Mouse (Mus musculus) limb, embryonic 13.5 days (tissue): ENCODE measurements around the gene Capn1. TPM values are rescaled to one million over a fixed set of nuclear protein-coding genes. Genes with fewer than 3 reads are reported as not detected.

ENCODE experiments used
- ATAC-seq: fragments of 200-750 bp; cut with Nextera tagmentation; 2 replicates; pipeline ENCODE4 v1.8.0; 2017; ENCODE audit warnings: low read depth, moderate number of reproducible peaks, moderate TSS enrichment; ENCODE audit not compliant: low FRiP score
- H3K27ac ChIP-seq: fragments of 300-500 bp; sonication (generic); 2 replicates; pipeline ENCODE4 v1.5.1; 2015; ENCODE audit warnings: inconsistent platforms, mild to moderate bottlenecking, moderate library complexity
- H3K27me3 ChIP-seq: fragments of 300-500 bp; sonication (generic); 2 replicates; pipeline ENCODE4 v1.6.1; 2015; ENCODE audit warnings: mild to moderate bottlenecking, inconsistent platforms
- H3K36me3 ChIP-seq: fragments of 300-500 bp; sonication (generic); 2 replicates; pipeline ENCODE4 v1.6.1; 2015; ENCODE audit warnings: inconsistent platforms, mild to moderate bottlenecking, moderate library complexity
- H3K4me1 ChIP-seq: fragments of 300-500 bp; sonication (generic); 2 replicates; pipeline ENCODE4 v1.6.1; 2015; ENCODE audit warnings: inconsistent platforms
- H3K4me2 ChIP-seq: fragments of 300-500 bp; sonication (generic); replicated peaks from 2 replicates; pipeline ENCODE4 v1.6.1; 2015; ENCODE audit warnings: inconsistent platforms, mild to moderate bottlenecking, moderate library complexity
- H3K4me3 ChIP-seq: fragments of 300-500 bp; sonication (generic); 2 replicates; pipeline ENCODE4 v1.5.1; 2015; ENCODE audit warnings: moderate library complexity, mild to moderate bottlenecking, inconsistent platforms
- H3K9ac ChIP-seq: fragments of 300-500 bp; sonication (generic); 2 replicates; pipeline ENCODE4 v1.6.1; 2015; ENCODE audit warnings: mild to moderate bottlenecking, inconsistent platforms
- H3K9me3 ChIP-seq: fragments of 300-500 bp; sonication (generic); 2 replicates; pipeline ENCODE4 v1.6.1; 2016; ENCODE audit warnings: inconsistent platforms
- whole genome bisulfite sequencing: fragments of 180-500 bp; shearing (Covaris S2); methylation state at CpG from one replicate; pipeline ENCODE4 v1.1.7; 2015; 5-methylcytosine and 5-hydroxymethylcytosine counted together
- polyA plus RNA-seq: library from polyadenylated mRNA; unstranded; fragments of >200 nt; fragmentation: Nextera tagmentation; extraction: Ambion mirVana; gene quantifications from 2 replicates; pipeline ENCODE4 v1.2.1, GENCODE M21; 2015

The Capn1 gene
- polyA plus RNA-seq, 1 experiment from 2014 or later: 8.0 TPM

DNA sequence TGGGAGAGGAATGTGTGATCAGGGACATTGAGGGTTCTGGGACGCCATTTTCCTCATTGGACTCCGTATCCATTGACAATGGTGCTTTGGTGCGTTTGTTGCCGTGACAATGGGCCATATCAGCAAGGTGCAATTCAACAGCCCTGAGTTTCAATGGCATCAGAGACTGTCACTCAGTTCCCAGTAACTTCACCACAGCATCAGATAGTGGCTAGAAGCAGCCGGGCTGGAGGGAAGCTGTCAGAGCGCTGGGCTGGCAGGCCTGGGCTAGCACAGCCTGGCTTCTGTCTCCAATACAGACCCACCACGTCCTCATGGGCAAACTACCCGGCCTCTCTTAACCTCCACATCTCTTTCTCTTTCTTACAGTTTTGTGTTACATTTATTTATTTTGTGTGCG lies 35.2 kb downstream of the Capn1 start:
- no peaks in the 10 kb centered on the region for H3K36me3 ChIP-seq
- ATAC-seq: no peak
- no peak overlapping the region for H3K4me3 ChIP-seq
- H3K4me1 ChIP-seq: no peaks in the 10 kb centered on the region
- no peaks in the 10 kb centered on the region for H3K9me3 ChIP-seq
- H3K27ac ChIP-seq: no peak overlapping the region
- WGBS: 82% methylated on average over 9 of the region's 9 CpGs
- H3K9ac ChIP-seq: no peak overlapping the region
- no peak overlapping the region for H3K4me2 ChIP-seq
- no peaks in the 10 kb centered on the region for H3K27me3 ChIP-seq

DNA sequence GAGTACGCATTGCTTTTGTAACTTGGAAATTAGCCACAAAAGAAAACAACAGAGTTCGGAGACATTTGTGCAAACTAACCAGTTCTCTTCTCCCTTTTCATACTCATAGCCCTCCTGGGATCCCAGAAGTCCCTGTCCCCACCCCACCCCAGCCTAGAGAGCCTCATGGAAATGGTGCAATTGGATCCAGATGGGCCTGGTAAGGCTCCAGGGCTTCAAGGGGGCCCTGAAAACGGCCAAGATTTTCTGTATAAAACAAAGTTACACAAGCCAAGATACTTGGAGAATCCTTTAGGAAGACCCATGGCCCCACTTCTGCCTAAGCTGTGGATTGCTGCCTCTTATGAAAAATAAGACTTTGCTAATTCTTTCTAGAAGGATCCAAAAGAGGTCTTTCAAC lies 38.0 kb downstream of the Capn1 start:
- H3K4me1 ChIP-seq: no peaks in the 10 kb centered on the region
- ATAC-seq: no peak
- no peaks in the 10 kb centered on the region for H3K36me3 ChIP-seq
- no peak overlapping the region for H3K27ac ChIP-seq
- H3K27me3 ChIP-seq: no peaks in the 10 kb centered on the region
- 53% methylated on average over 3 of the region's 3 CpGs for WGBS
- H3K4me3 ChIP-seq: no peak overlapping the region
- no peak overlapping the region for H3K9ac ChIP-seq
- H3K4me2 ChIP-seq: no peak overlapping the region
- no peaks in the 10 kb centered on the region for H3K9me3 ChIP-seq

DNA sequence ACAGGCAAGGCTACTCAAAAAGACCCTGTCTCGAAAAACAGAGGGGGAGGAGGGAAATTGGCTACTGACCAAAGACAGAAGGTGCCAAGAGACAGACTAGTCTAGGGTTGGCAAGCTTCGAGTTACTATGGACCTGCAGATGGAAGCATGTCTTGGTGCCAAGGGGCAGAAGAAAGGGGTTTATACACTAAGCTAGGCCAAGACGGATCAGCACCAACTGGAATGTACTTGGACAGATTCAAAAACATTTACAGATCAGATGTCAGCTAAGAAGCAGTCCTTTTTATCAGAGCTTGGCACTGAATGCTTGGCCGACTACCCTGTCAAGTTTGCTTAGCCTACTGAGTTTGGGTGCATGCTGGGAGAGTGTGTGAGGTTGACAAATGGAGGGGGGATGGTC lies 40.0 kb downstream of the Capn1 start:
- 76% methylated on average over 4 of the region's 4 CpGs for WGBS
- Histone ChIP-seq H3K27ac (no peak overlapping the region), H3K9ac (no peak overlapping the region), H3K4me3 (no peak overlapping the region), H3K36me3 (no peaks in the 10 kb centered on the region), H3K4me2 (no peak overlapping the region), H3K27me3 (no peaks in the 10 kb centered on the region), H3K9me3 (no peaks in the 10 kb centered on the region), H3K4me1 (no peaks in the 10 kb centered on the region)
- ATAC-seq: no peak

DNA sequence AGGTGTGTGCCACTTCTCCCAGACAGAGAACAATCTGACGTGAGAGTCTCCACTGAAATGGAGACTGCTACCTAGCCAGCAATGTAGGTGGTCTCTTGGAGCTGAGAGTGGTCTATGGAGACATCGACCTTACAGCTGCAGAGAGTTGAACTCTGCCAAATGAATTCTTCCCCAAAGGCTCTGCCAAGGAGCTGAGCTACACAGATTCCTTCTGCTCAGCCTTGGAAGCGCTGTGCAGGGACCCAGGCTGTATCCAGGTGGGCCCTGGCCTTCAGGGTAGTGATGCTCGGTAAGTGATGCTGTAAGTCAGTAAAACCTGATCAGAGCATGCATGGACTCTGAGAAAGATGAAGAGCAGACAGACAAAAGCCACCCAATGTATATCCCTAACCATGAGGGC lies 40.6 kb downstream of the Capn1 start:
- Histone ChIP-seq H3K4me1 (no peaks in the 10 kb centered on the region), H3K27me3 (no peaks in the 10 kb centered on the region), H3K4me2 (no peak overlapping the region), H3K27ac (no peak overlapping the region), H3K9me3 (no peaks in the 10 kb centered on the region), H3K4me3 (no peak overlapping the region), H3K36me3 (no peaks in the 10 kb centered on the region), H3K9ac (no peak overlapping the region)
- 72% methylated on average over 4 of the region's 4 CpGs for WGBS
- ATAC-seq: no peak

DNA sequence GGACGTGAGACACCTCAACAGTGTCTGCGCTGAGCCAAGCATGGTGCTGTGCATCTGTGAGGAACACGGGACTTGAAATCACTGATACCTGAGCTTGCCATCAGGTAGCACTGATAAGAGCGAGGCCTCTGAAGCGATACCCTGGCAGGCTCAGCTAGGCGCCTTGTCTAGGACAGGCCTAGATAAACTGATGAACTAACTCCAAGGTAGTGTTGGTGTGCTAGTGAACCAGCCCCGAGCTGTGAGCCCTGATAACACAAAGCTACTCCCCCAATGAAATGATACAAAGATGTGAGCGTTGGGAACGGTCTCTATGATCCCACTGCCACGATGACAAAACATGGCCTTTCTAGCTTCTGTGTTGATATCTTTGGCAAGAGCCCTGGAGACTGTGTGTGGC lies 48.0 kb downstream of the Capn1 start:
- no peak overlapping the region for H3K4me2 ChIP-seq
- H3K9me3 ChIP-seq: no peaks in the 10 kb centered on the region
- no peak overlapping the region for H3K4me3 ChIP-seq
- WGBS: 88% methylated on average over 10 of the region's 10 CpGs
- no peaks in the 10 kb centered on the region for H3K36me3 ChIP-seq
- ATAC-seq: no peak
- H3K4me1 ChIP-seq: peaks cover 18% of the 10 kb centered on the region
- H3K9ac ChIP-seq: no peak overlapping the region
- H3K27ac ChIP-seq: no peak overlapping the region
- no peaks in the 10 kb centered on the region for H3K27me3 ChIP-seq

DNA sequence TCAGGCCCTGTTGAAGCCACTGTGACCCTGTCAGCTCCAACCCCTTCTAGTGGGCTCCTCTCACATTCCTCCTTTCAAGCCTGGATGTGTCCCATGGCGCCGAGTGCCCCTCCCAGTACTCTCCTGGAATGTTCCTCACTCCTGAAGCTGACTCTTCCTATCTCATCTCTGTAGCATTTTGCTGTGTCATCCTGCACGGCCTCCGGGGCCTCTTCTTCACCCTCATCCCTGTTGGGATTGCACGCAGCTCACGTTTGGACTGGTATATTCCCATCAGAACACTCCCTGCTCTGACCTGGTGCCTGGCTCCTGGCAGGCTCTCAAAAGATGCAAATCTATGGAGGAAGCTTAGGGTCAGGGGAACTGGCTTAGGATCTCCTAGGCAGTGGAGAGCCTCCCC lies 48.9 kb downstream of the Capn1 start:
- Histone ChIP-seq H3K4me1 (peaks cover 24% of the 10 kb centered on the region), H3K4me2 (no peak overlapping the region), H3K36me3 (no peaks in the 10 kb centered on the region), H3K9me3 (no peaks in the 10 kb centered on the region), H3K4me3 (no peak overlapping the region), H3K9ac (peak overlapping the region; percentile 31; the same call in 1 of the 2 replicates), H3K27me3 (no peaks in the 10 kb centered on the region), H3K27ac (no peak overlapping the region)
- WGBS: 69% methylated on average over 6 of the region's 6 CpGs
- ATAC-seq: no peak

DNA sequence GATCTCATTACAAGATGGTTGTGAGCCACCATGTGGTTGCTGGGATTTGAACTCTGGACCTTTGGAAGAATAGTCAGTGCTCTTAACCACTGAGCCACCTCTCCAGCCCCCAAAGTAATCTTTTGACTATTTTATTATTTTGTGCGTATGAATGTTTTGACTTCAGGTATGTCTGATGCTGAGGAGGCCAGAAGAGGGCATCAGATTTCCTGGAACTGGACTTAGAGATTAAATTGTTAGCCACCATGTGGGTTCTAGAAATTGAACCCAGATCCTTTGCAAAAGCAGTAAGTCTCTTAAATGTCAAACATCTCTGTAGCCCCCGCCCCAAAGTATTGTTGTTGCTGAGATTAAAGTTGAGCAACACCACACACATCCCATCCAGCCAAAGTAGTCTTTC lies 49.8 kb downstream of the Capn1 start:
- no peak overlapping the region for H3K9ac ChIP-seq
- ATAC-seq: no peak
- WGBS: 87% methylated on average over 2 of the region's 2 CpGs

DNA sequence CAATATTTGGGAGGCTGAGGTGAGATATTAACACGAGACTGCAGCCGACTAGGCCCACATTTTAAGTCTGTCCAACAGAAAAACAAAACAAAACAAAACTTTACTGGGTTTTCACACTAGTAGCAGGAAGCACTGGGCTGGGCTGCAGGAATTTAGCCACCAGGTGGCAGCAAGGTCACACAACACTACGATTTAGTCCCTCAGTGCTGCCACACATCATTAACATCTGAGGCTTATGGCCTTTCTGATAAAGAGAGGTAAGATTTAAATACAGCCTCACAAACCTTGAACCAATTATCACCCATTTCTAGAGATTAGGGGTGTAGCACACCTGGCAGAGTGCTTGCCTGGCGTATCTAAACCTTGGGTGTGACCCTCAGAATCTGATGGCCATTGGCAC lies 50.4 kb downstream of the Capn1 start:
- peaks cover 34% of the 10 kb centered on the region for H3K4me1 ChIP-seq
- WGBS: 3% methylated on average over 4 of the region's 4 CpGs
- H3K9me3 ChIP-seq: no peaks in the 10 kb centered on the region
- no peak overlapping the region for H3K9ac ChIP-seq
- peaks cover 8% of the 10 kb centered on the region for H3K36me3 ChIP-seq
- H3K4me2 ChIP-seq: peak overlapping the region; percentile 77; the same call in 1 of the 2 replicates
- H3K4me3 ChIP-seq: no peak overlapping the region
- no peaks in the 10 kb centered on the region for H3K27me3 ChIP-seq
- H3K27ac ChIP-seq: no peak overlapping the region
- peak; percentile 68; the same call in 1 of the 2 replicates for ATAC-seq

More for the DNA sequence above, 49.8 kb downstream of the Capn1 start:
- H3K4me2 ChIP-seq: no peak overlapping the region
- H3K27ac ChIP-seq: no peak overlapping the region
- H3K4me3 ChIP-seq: no peak overlapping the region
- H3K4me1 ChIP-seq: peaks cover 33% of the 10 kb centered on the region
- no peaks in the 10 kb centered on the region for H3K9me3 ChIP-seq
- peaks cover 7% of the 10 kb centered on the region for H3K36me3 ChIP-seq
- H3K27me3 ChIP-seq: no peaks in the 10 kb centered on the region

DNA sequence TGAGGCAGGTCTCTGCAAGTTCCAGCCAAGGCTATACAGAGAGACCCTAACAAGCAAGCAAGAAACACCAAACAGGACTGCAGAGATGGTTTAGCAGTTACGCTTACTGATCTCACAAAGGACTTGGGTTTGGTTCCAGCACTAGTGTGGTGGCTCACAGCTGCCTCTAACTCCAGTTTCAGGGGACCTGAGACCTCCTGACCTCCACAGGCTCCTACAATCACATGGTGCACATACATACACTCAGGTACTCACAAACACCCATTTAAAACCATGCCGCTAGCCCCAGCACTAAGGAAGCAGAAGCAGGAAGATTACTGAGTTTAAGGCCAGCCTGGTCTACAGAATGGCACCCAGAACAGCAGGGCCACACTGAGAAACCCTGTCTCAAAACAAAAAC lies 50.9 kb downstream of the Capn1 start:
- WGBS: 81% methylated on average over 2 of the region's 2 CpGs
- Histone ChIP-seq H3K27ac (no peak overlapping the region), H3K4me2 (peak overlapping the region; percentile 77), H3K4me1 (peaks cover 34% of the 10 kb centered on the region), H3K9me3 (no peaks in the 10 kb centered on the region), H3K36me3 (peaks cover 10% of the 10 kb centered on the region), H3K9ac (peak overlapping the region; percentile 85), H3K4me3 (peak overlapping the region; percentile 81), H3K27me3 (no peaks in the 10 kb centered on the region)
- ATAC-seq: no peak

DNA sequence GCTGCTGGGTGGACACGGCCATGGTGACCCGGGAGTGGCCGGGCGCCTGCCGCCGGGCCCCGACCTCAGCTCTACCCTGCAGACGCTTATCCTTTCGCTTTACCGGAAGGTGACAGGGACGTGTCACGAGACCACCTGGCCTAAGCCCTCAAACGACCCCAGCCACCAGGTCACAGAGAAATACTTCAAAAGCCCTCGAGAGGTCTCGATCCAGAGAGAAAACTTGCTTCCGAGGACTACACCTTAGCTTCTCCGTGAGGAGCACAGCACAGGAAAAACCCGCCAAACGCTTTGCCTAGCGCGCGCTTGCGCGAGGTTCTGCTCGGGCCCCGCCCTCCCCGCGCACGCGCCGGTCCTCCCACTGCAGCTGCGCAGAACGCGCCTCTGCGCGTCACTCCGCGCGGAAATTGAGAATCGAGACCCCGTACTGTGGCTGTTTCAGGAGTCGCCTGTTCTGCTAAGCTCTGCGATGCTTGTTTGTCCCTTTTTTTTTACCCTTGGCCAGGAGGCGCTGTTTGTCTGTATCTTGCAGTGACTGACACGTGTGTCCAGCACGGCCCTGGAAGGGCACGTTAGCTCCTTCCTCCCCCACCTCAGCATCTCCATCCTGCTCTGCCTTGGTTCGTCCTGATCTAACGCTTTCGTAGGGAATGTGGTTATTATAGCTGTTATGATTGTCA lies 51.7 kb downstream of the Capn1 start, which contains the start of gene Pola2:
TSS of gene Pola2 (minus strand) at position 320 of the 680 bp plus-strand sequence.
- peaks cover 18% of the 10 kb centered on the region for H3K36me3 ChIP-seq
- peaks cover 34% of the 10 kb centered on the region for H3K4me1 ChIP-seq
- under 1% methylated on average over 50 of the region's 50 CpGs for WGBS
- peak within 1 kb of the TSS; percentile 77 for H3K4me2 ChIP-seq
- no peaks in the 10 kb centered on the region for H3K27me3 ChIP-seq
- no peaks in the 10 kb centered on the region for H3K9me3 ChIP-seq
- ATAC-seq: peak; percentile 87
- H3K4me3 ChIP-seq: peak within 1 kb of the TSS; percentile 81
- peak within 1 kb of the TSS; percentile 61; the same call in 1 of the 2 replicates for H3K27ac ChIP-seq
- H3K9ac ChIP-seq: peak within 1 kb of the TSS; percentile 85

DNA sequence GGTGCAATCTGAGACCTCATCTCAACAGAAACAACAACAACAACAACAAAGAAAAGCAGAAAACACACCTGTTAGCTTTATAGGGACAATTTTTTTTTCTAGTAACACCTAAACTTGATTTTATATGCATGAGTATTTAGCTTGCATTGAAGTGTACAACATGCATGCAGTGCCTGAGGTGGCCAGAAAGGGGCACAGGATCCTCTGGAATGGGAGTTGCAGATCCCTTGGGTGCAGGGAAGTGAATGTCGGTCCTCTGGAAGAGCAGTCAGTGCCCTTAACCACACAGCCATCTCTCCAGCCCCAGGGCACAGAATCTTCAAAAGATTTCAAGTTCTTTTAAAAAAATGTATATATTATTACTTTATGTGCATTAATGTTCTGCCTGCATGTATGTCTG lies 53.0 kb downstream of the Capn1 start:
- Histone ChIP-seq H3K9me3 (no peaks in the 10 kb centered on the region), H3K4me3 (peak overlapping the region; percentile 81), H3K36me3 (peaks cover 31% of the 10 kb centered on the region), H3K4me1 (peaks cover 34% of the 10 kb centered on the region), H3K27ac (no peak overlapping the region), H3K9ac (peak overlapping the region; percentile 85; the same call in 1 of the 2 replicates), H3K4me2 (peak overlapping the region; percentile 77), H3K27me3 (no peaks in the 10 kb centered on the region)
- ATAC-seq: no peak
- WGBS: 24% methylated on average over 1 of the region's 1 CpGs

DNA sequence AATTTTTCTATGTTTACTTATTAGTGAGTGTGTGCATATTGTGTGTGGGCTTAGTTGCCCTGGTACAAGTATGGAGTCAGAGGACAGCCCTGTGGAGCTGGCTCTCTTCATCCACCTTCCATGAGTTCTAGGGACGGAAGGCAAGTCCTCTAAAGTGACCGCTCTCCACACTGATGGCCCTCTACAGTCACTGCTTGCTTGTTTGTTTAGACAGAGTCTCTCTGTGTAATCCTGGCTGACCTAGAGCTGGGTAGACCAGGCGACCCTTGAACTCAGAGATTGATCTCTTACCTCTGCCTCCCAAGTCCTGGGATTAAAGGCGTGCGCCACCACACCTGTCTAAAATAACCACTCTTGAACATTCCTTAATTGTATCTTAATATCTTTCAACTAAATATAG lies 58.3 kb downstream of the Capn1 start:
- WGBS: 91% methylated on average over 5 of the region's 5 CpGs
- H3K4me2 ChIP-seq: no peak overlapping the region
- no peak for ATAC-seq
- H3K4me1 ChIP-seq: peaks cover 21% of the 10 kb centered on the region
- no peaks in the 10 kb centered on the region for H3K9me3 ChIP-seq
- no peak overlapping the region for H3K9ac ChIP-seq
- peaks cover 77% of the 10 kb centered on the region for H3K36me3 ChIP-seq
- no peak overlapping the region for H3K27ac ChIP-seq
- H3K27me3 ChIP-seq: no peaks in the 10 kb centered on the region
- no peak overlapping the region for H3K4me3 ChIP-seq

DNA sequence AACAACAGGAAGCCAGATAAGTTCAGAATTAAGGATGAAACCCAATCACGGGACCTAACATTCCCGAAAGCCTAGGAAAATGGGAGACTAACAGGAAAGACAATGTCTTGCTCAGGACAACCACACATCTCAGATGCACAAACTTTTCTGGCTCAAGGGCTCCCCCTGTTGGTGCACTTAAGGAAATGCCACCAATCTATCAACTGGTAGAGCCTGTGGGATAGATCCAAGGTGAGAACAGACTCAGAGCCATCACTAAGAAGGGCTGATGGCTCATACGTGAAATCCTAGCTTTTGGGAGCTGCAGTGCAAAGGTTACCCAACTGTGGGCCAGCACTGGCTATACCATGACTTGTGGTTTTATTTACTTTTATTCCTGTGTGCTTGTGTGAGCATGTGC lies 59.0 kb downstream of the Capn1 start:
- no peak overlapping the region for H3K27ac ChIP-seq
- ATAC-seq: peak; percentile 54; the same call in 1 of the 2 replicates
- no peak overlapping the region for H3K4me2 ChIP-seq
- peaks cover 16% of the 10 kb centered on the region; the same call in 1 of the 2 replicates for H3K4me1 ChIP-seq
- peaks cover 84% of the 10 kb centered on the region for H3K36me3 ChIP-seq
- WGBS: 38% methylated on average over 3 of the region's 3 CpGs
- H3K4me3 ChIP-seq: no peak overlapping the region
- no peak overlapping the region for H3K9ac ChIP-seq
- no peaks in the 10 kb centered on the region for H3K27me3 ChIP-seq
- H3K9me3 ChIP-seq: no peaks in the 10 kb centered on the region
